21 mouse cellular contexts compared by ENCODE assay signal in the genomic region with DNA sequence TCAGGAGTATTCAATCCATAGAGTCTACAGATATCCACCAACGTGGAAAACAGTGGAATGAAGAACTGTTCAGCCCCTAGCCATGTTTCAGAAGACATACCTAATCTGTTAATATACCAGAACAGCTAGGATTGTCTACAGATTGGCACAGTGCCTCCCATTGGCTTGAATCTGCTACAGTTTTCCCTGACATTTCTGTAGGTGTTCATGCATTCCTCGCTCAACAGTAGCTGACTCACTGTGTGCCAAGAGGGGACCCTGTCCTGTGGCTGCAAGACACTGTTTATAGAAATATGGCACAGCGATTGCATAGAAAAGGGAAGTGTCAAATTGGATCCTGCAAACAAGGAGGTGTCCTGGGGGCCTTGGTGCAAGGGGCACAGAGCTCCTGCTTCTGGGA. TPM values are rescaled to one million over a fixed set of nuclear protein-coding genes. Genes with fewer than 3 reads are reported as not detected.
DNase-seq lines count a peak whose midpoint lies in the region; ATAC-seq lines count a peak whose summit lies in the region.
"Had no signal": no experiment of that assay in that cellular context is flagged by ENCODE, and none has a peak within 500 bp of the region (broad histone marks: within the 10 kb centered on the region; RNA-seq: fewer than 3 reads in every experiment).

No protein-coding gene starts in this region.

- no peaks in the 10 kb centered on the region for H3K9me3 ChIP-seq in kidney, embryonic 14.5 days (ENCODE audit: control insufficient read depth, low read length)
- H3K9me3 ChIP-seq in neural tube, embryonic 13.5 days, result no peaks in the 10 kb centered on the region
- H3K9me3 ChIP-seq: embryonic facial prominence, embryonic 15.5 days; forebrain, embryonic 10.5 days; heart, embryonic 10.5 days; heart, embryonic 15.5 days; hindbrain, embryonic 13.5 days had no signal

- no peak overlapping the region for H3K4me2 ChIP-seq in kidney, embryonic 14.5 days (replicated peaks; ENCODE audit: low read depth, low read length)
- H3K4me2 ChIP-seq in neural tube, embryonic 13.5 days, result no peak overlapping the region
- H3K4me2 ChIP-seq: embryonic facial prominence, embryonic 15.5 days; heart, embryonic 15.5 days; hindbrain, embryonic 13.5 days had no signal

- peak overlapping the region; percentile 8; the same call in 1 of the 2 replicates for H3K27ac ChIP-seq in kidney, embryonic 14.5 days (ENCODE audit: low read depth, low read length)
- 0 out of 2 replicates have a peak overlapping the region, but pooled peaks have one; percentile 28 for H3K27ac ChIP-seq in neural tube, embryonic 13.5 days (replicated peaks)
- H3K27ac ChIP-seq: embryonic facial prominence, embryonic 15.5 days; forebrain, embryonic 10.5 days; heart, embryonic 10.5 days; heart, embryonic 15.5 days; hindbrain, embryonic 13.5 days had no signal

- H3K4me1 ChIP-seq in kidney, embryonic 14.5 days (ENCODE audit: control insufficient read depth, insufficient read depth, low read length), result peaks cover 3% of the 10 kb centered on the region; the same call in 1 of the 2 replicates
- peaks cover 23% of the 10 kb centered on the region for H3K4me1 ChIP-seq in neural tube, embryonic 13.5 days (replicated peaks)
- H3K4me1 ChIP-seq: embryonic facial prominence, embryonic 15.5 days had no signal

- no peak overlapping the region for H3K4me3 ChIP-seq in kidney, embryonic 14.5 days (ENCODE audit: low read length)
- H3K4me3 ChIP-seq in neural tube, embryonic 13.5 days, result no peak overlapping the region
- H3K4me3 ChIP-seq: embryonic facial prominence, embryonic 15.5 days; erythroblast, embryonic 14.5 days; forebrain, embryonic 10.5 days; heart, embryonic 10.5 days; heart, embryonic 15.5 days; hindbrain, embryonic 13.5 days had no signal

- 0 out of 2 replicates have a peak, but pooled peaks cover 2% of the 10 kb centered on the region for H3K27me3 ChIP-seq in kidney, embryonic 14.5 days (ENCODE audit: control insufficient read depth, insufficient read depth, low read length)
- no peaks in the 10 kb centered on the region for H3K27me3 ChIP-seq in neural tube, embryonic 13.5 days
- H3K27me3 ChIP-seq: embryonic facial prominence, embryonic 15.5 days; heart, embryonic 15.5 days; hindbrain, embryonic 13.5 days had no signal

- H3K9ac ChIP-seq in kidney, embryonic 14.5 days (ENCODE audit: low read depth, low read length), result no peak overlapping the region
- H3K9ac ChIP-seq in neural tube, embryonic 13.5 days, result no peak overlapping the region
- H3K9ac ChIP-seq: embryonic facial prominence, embryonic 15.5 days; heart, embryonic 15.5 days; hindbrain, embryonic 13.5 days had no signal

- no peaks in the 10 kb centered on the region for H3K36me3 ChIP-seq in kidney, embryonic 14.5 days (ENCODE audit: control insufficient read depth, insufficient read depth, low read length)
- no peaks in the 10 kb centered on the region for H3K36me3 ChIP-seq in neural tube, embryonic 13.5 days
- H3K36me3 ChIP-seq: embryonic facial prominence, embryonic 15.5 days; forebrain, embryonic 10.5 days; heart, embryonic 10.5 days; heart, embryonic 15.5 days; hindbrain, embryonic 13.5 days had no signal

- peak; percentile 38 for ATAC-seq in frontal cortex, adult (ENCODE audit: low TSS enrichment)
- ATAC-seq in kidney, embryonic 14.5 days (ENCODE audit: low FRiP score, low TSS enrichment), result no peak
- no peak for ATAC-seq in neural tube, embryonic 13.5 days (ENCODE audit: low read depth)
- ATAC-seq: forebrain, embryonic 14.5 days had no signal

- WGBS in kidney, embryonic 14.5 days, result 68% methylated on average over 3 of the region's 3 CpGs
- 82% methylated on average over 3 of the region's 3 CpGs for whole genome bisulfite sequencing in neural tube, embryonic 13.5 days

- no peak for DNase-seq in frontal cortex, postnatal 10 days (ENCODE audit: low spot score in 2 of 2)
- no peak for DNase-seq in kidney, postnatal 25 days
- DNase-seq in neural tube, embryonic 10.5 days (ENCODE audit: extremely low spot score, low spot score), result no peak
- no peak for DNase-seq in lung, postnatal 36 days
- DNase-seq: adrenal gland, postnatal 10 days; cerebellum, adult 11-12 months; cerebellum, adult 9-11 months; embryo, embryonic 11 days; gastrocnemius, postnatal 36 days; heart, adult 18-20 months; heart, postnatal 14 days had no signal

RNA-seq across cellular contexts. Expression of a gene that starts 36.6 kb away (rescaled TPM):
- 0.26 TPM in 1 of 2 replicates, not detected in the other for polyA plus RNA-seq in kidney, embryonic 14.5 days (2014; fragmentation: Nextera tagmentation; extraction: Ambion mirVana)
- 1.3 and 1.7 TPM in 2 replicates for polyA plus RNA-seq in neural tube, embryonic 13.5 days (2015; fragmentation: Nextera tagmentation; extraction: Ambion mirVana)
- polyA plus RNA-seq: erythroblast, embryonic 14.5 days had no signal
